Comparison of ENCODE assay signal across 9 mouse cellular contexts in the genomic region with DNA sequence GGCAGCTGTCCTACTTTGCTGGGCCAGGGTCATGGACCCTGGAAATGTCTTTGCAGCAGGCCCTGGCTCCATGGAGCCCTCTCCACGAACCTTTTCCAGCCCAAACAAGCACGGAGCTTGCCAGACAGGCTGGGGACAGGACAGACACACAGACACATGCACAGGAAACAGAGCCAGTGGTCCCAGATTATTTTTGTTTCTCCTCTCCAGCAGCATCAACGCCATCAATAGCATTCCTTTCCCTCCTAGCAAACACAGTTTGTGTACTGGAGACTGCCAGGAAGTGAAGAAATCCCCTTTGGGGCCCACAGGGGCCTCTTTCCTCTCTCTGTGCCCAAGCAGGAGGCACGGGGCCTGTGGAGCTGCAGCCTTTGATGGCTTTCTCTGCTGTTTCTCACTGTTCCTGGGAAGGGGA.
DNase-seq lines count a peak whose midpoint lies in the region; ATAC-seq lines count a peak whose summit lies in the region.
"Had no signal": no experiment of that assay in that cellular context is flagged by ENCODE, and none has a peak within 500 bp of the region (broad histone marks: within the 10 kb centered on the region; RNA-seq: fewer than 3 reads in every experiment).

No protein-coding gene starts in this region.

- peak; percentile 27 to 40 for DNase-seq in cerebellum, postnatal 10 days
- no peak for DNase-seq in cerebellum, postnatal 14 days
- peak; percentile 78 for DNase-seq in NIH3T3 (ENCODE audit: low read depth)
- peak; percentile 29 for DNase-seq in gastrocnemius, postnatal 10 days
- DNase-seq in ovary, postnatal 14 days (ENCODE audit: low spot score): no peak

- ATAC-seq in hindbrain, embryonic 13.5 days (ENCODE audit: low FRiP score): peak; percentile 24; the same call in 1 of the 2 replicates
- peak; percentile 53 for ATAC-seq in megakaryocyte, adult 5-6 weeks (ENCODE audit: poor library complexity, severe bottlenecking)
- ATAC-seq in CD4-positive, CD25-positive, alpha-beta regulatory T cell, adult 4 months: no peak

- no peaks in the 10 kb centered on the region for H3K36me3 ChIP-seq in hindbrain, embryonic 13.5 days
- H3K36me3 ChIP-seq: neural tube, embryonic 12.5 days had no signal

- no peaks in the 10 kb centered on the region for H3K27me3 ChIP-seq in hindbrain, embryonic 13.5 days
- H3K27me3 ChIP-seq: neural tube, embryonic 12.5 days had no signal

- no peaks in the 10 kb centered on the region for H3K9me3 ChIP-seq in hindbrain, embryonic 13.5 days
- H3K9me3 ChIP-seq: neural tube, embryonic 12.5 days had no signal

- peaks cover 7% of the 10 kb centered on the region; the same call in 1 of the 2 replicates for H3K4me1 ChIP-seq in hindbrain, embryonic 13.5 days (replicated peaks)

- 11% methylated on average over 4 of the region's 4 CpGs for WGBS in hindbrain, embryonic 13.5 days

- no peak overlapping the region for H3K4me2 ChIP-seq in hindbrain, embryonic 13.5 days
- H3K4me2 ChIP-seq: neural tube, embryonic 12.5 days had no signal

- H3K27ac ChIP-seq in hindbrain, embryonic 13.5 days: 0 out of 2 replicates have a peak overlapping the region, but pooled peaks have one; percentile 13
- H3K27ac ChIP-seq: neural tube, embryonic 12.5 days had no signal

- no peak overlapping the region for H3K4me3 ChIP-seq in hindbrain, embryonic 13.5 days
- H3K4me3 ChIP-seq: neural tube, embryonic 12.5 days had no signal

- no peak overlapping the region for H3K9ac ChIP-seq in hindbrain, embryonic 13.5 days
- H3K9ac ChIP-seq: neural tube, embryonic 12.5 days had no signal

Comparison
In these comparisons a context has a peak if more than half of its experiments do, and no peak if none do; other contexts are left out.
1. DNase-seq: peak in cerebellum, postnatal 10 days (2 of 2), NIH3T3 (single experiment) and gastrocnemius, postnatal 10 days (single experiment); none in cerebellum, postnatal 14 days (0 of 2) and ovary, postnatal 14 days (single experiment).